Mouse (Mus musculus) T-helper 17 cell (primary cell): Measurements from ENCODE around the gene Frmd5.
"Not testable (repeated sequence)": the region's sequence is repeated elsewhere in the genome, so short reads cannot be mapped to it uniquely, and the experiment has no call there.

Experiments
- in situ Hi-C, 2 experiments: fragments of 300-600 bp; cut with MboI, MseI; formaldehyde crosslinking; loops; 1 replicate in 1 of 2; 2 replicates in 1 of 2; pipeline ENCODE4 v1.15.1; 2025; ENCODE audit warnings: high pct_unique_total_duplicates in 2 of 2

Gene Frmd5

DNA sequence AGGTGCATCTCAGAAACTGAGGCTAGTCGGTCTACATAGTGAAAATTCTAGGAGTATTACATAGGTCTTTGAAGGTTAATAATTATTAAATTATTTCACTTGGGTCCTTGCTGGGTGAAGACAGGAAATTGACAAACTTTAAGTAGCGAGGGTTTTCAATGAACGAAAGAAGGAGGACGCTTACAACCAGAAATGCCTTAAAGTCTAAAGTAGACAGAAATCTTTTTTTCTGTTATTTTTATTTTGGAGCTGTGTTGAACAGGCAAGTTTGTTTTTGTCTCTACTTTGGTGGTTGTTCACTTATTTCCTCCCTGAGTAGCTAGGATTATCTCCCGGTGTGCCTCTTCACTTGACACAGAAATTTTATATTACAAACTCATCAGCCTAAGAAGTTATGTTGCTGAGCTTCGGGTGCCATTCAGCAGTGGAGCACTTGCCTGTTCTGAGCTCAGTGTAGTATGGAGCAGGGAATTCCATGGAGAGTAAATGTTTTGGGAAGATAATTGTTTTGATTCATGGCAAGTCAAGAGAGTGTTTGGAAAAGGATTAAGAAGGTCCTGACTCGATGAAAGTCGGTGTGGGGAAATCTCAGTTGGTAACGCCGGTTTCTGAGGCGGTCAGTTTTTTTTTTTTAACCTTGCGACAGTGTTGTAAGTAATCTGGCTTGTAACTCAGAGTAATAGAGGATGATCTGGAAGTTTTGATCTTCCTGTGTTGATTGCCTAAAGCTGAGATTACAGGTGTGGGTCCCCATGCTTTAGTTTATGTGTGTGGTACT is 299.5 kb downstream of the Frmd5 start:
- in situ Hi-C loops, result loop anchor here in 1 of 2 experiments (5.0 kb wide), 1 partner anchor 35 kb away; the partner anchor contains the start of gene Mfap1b

DNA sequence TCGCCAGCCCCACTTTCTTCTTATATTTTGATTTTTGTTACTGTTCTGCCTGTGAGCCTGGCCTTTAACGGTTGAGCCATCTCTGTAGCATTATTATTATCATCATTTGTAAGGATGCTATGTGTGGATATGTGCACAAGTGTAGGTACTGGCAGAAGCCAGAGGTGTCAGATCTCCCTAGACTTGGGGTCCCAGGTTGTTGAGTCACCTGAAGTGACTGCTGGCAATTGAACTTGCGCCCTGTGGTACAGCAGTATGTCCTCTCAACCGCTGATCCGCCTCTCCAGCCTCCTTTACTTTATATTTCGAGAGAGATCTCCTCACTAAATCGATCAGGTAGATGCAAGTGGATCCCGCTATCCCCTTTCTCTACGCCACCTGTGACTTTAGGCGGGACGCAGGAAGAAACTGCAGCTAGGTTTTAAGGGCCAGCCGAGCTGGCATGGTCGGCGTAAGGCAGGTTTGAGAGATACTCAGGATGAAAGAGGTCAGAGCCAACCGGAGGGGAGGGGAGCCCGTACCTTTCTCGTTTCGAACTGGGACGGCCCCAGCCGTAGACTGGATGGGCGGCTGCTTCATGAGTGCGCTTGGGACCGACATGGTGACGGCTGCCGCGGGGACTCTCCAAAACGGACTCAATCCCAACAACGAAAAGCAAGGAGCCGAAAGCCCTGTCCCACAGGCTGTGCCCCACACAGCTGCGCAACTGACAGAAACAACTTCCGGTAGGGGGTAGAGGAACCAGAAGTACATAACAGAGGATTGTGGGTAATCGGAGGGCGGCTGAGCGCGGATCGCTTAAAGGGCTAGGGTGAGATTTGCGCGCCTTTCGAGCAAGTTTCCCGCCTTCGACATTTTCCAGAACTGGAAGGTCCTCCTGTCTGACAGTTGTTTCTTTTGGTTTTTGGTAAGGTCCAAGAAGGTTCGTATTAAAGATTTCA is 300.7 kb downstream of the Frmd5 start, which contains the start of the genes Mfap1a and Wdr76:
TSS of gene Mfap1a (minus strand) at position 724 of the 941 bp plus-strand sequence.
TSS of gene Wdr76 (plus strand) at position 782 of the 941 bp plus-strand sequence.
- in situ Hi-C loops, result loop anchor here in 1 of 2 experiments (5.0 kb wide), 1 partner anchor 34 kb away; the partner anchor contains the start of gene Mfap1b

DNA sequence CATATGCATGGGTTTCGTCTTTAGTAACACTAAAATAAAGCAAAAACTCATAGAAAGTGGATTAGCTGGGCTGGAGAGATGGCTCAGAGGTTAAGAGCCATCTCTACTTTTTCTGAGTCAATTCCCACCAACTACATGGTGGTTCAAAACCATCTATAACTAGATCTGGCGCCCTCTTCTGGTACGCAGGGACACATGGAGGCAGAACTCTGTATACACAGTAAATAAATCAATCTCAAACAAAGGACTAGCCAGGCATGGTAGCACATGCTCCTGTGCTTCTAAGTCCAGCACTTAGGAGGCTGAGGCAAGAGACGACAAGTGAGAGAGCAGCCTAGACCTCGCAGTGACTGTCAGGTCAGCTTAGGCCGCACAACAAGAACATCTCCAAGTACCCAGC is 305.3 kb downstream of the Frmd5 start:
- in situ Hi-C loops, result not testable (repeated sequence)
